Mouse (Mus musculus) heart, postnatal 0 days (tissue): Measurements from ENCODE around the gene Cul4a.

Experiments
- CTCF ChIP-seq: IDR thresholded peaks from 2 replicates; pipeline ENCODE4 v1.5.1; 2016; ENCODE audit warnings: antibody characterized with exemption, control low read depth, low read depth
- EP300 ChIP-seq: IDR thresholded peaks from 2 replicates; pipeline ENCODE4 v1.6.1; 2016; ENCODE audit warnings: antibody characterized with exemption, low read depth

GRCm38 (mm10) chr8:13194818-13195217 lies 89.4 kb downstream of the Cul4a start:
- TF ChIP-seq CTCF = no peak
- TF ChIP-seq EP300 = no peak
